Mouse (Mus musculus): ENCODE data around the gene BC030870. TPM values are rescaled to one million over a fixed set of nuclear protein-coding genes. Genes with fewer than 3 reads are reported as not detected.

The BC030870 gene
- total RNA-seq, 1 experiment from 2014 or later = not detected

GRCm38 (mm10) chr8:65088120-65088519 lies 41.2 kb downstream of the BC030870 start:
- no peak for ATAC-seq (ENCODE audit: extremely low read depth, insufficient number of reproducible peaks, low FRiP score, poor library complexity, severe bottlenecking)

- ATAC-seq (ENCODE audit: extremely low read depth, insufficient number of reproducible peaks, low FRiP score, poor library complexity, severe bottlenecking) = no peak
Measured at GRCm38 (mm10) chr8:65087711-65088110, 41.7 kb downstream of the BC030870 start.

DNA sequence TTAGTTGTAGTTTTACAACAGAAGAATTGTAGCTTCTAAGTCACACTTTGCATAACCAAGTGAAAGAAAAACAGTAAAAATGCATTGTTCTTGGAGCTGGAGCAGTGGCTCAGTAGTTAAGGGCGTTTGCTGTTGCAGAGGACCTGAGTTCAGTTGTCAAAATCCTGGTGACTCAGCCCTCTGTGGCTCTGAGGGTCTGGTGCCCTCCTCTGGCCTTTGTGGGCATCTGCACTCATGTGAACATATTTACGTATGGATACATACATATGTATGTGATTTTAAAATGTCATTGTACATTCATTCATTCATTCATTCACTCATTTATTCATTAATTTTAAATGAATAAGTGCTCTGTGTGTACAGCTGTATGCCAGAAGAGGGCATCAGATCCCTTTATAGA lies 43.7 kb downstream of the BC030870 start:
- no peak for ATAC-seq (ENCODE audit: extremely low read depth, insufficient number of reproducible peaks, low FRiP score, poor library complexity, severe bottlenecking)

GRCm38 (mm10) chr8:65080731-65081130 lies 48.6 kb downstream of the BC030870 start:
- no peak for ATAC-seq (ENCODE audit: extremely low read depth, insufficient number of reproducible peaks, low FRiP score, poor library complexity, severe bottlenecking)

DNA sequence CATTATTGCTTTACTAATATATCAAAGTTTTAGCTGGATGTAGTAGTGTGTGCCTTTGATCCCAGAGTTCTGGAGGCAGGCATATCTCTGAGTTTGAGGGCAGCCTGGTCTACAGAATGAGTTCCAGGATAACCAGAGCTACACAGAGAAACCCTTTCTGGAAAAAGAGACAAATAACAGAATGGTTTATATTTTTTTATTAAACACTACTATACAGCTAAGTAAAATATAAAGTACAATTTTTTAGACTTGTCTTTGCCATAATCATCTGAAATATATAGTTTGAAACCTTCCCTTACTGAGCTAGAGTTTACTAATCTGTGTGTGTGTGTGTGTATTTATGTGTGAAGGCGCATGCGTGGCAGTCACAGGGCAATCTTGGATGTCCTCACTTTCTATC lies 54.6 kb downstream of the BC030870 start, which contains the start of gene Gm10663:
TSS of gene Gm10663 (plus strand) at position 301 of the 400 bp plus-strand sequence.
- ATAC-seq (ENCODE audit: extremely low read depth, insufficient number of reproducible peaks, low FRiP score, poor library complexity, severe bottlenecking) = no peak

DNA sequence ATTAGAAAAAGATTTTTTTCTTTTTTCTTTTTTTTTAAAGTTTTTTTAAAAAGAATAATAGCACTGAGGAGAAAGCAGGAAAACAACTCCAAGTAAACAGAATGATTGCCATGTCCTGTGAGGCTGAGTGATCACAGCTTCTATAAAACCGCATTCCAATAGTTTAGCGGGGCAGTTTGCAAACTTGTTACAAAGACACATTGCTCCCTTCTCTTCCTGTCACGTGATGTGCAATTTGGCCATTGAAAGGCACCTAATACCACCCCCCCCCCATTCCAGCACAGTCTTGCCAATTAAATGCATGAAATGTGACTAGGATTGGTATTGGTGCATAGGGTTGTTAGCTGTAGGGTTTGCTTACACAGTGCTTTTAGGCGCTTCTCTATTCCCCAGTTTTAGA lies 58.4 kb downstream of the BC030870 start:
- ATAC-seq (ENCODE audit: extremely low read depth, insufficient number of reproducible peaks, low FRiP score, poor library complexity, severe bottlenecking) = no peak

GRCm38 (mm10) chr8:65068473-65068819 lies 60.9 kb downstream of the BC030870 start:
- ATAC-seq (ENCODE audit: extremely low read depth, insufficient number of reproducible peaks, low FRiP score, poor library complexity, severe bottlenecking) = no peak

DNA sequence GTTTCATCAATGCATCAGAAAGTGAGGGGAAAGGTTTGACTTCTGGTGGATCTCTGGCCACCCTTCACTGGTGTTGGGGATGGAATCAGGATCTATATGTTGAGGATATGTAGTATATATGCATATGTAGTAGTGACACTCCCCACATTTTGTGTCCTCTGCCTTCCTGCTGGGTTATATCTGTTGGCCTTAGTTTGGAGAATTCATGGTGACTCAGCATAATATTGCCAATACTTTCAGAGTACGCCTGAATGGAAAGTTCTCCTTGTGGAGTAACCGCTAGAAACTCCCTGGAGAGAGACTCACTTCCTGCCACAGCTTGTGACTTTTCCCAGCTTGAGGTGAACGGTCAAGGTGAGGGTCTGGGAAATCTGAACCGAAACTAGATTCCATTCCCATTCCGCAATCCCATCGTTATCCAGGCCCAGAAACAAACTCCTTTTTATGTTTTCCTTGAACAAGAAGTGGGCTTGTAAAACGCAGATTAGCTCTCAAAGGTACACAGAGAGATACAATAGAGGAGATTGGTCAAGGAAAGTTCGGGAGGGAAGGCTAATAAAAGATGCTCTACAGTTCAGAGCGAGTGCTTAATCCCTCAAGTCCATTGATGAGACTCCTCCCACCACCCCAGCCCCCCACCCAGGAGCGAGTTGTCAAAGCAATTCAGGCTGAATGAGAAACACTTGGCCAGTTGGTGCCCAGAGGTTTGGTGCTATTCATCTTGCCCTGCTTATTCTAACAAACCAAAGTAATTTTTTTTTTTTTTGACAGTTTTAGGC lies 61.5 kb downstream of the BC030870 start:
- no peak for ATAC-seq (ENCODE audit: extremely low read depth, insufficient number of reproducible peaks, low FRiP score, poor library complexity, severe bottlenecking)

DNA sequence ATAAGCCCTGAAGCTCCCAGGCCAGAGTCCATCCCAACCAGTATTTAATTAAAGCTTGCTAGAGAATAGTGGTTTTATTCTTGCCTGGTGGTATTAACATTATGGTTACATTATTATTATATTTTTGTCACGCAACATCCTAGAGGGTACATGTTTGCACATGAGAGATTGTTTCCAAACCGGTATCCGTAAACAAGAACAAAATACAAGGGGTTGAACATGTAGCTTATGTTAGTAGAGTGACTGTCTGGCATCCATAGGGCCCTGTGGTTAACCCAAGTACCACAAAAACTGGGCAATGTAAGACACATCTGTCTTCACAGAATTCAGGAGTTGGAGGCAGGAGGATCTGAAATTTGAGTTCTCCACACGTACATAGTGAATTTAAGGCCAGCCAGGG lies 62.3 kb downstream of the BC030870 start:
- no peak for ATAC-seq (ENCODE audit: extremely low read depth, insufficient number of reproducible peaks, low FRiP score, poor library complexity, severe bottlenecking)

DNA sequence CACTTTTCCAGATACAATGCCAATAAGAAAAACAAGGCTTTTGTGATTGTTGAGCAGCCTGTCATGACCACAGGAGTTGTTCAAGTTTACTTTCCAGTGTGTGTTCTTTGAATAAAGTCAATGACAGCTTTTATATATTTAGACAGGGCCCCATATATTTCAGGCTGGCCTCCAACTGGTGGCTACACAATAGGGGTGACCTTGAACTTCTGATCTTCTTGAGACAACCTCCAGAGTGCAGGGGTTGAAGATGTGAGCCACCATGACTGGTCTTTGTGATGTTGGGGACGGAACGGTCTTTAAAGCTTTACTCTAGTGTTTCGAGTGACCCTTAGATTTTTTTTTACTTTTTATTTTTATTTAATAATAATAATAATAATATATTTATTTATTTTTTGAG lies 63.7 kb downstream of the BC030870 start:
- ATAC-seq (ENCODE audit: extremely low read depth, insufficient number of reproducible peaks, low FRiP score, poor library complexity, severe bottlenecking) = no peak

GRCm38 (mm10) chr8:65064071-65064470 lies 65.3 kb downstream of the BC030870 start:
- no peak for ATAC-seq (ENCODE audit: extremely low read depth, insufficient number of reproducible peaks, low FRiP score, poor library complexity, severe bottlenecking)

DNA sequence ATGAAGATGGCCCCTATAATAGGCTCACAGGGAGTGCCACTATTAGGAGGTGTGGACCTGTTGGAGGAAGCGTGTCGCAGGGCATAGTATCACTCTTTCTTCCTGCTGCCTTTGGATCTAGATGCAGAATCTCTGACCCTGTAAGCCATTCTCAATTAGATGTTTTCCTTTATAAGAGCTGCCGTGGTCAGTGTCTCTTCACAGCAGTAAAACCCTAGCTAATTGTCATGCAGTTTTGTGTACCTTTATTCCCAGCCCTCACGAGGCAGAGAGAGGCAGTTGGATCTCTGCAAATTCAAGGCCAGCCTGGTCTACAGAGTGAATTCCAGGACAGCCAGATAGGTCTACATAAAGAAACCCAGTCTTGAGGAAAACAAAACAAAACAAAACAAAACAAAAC lies 67.2 kb downstream of the BC030870 start:
- ATAC-seq (ENCODE audit: extremely low read depth, insufficient number of reproducible peaks, low FRiP score, poor library complexity, severe bottlenecking) = no peak

GRCm38 (mm10) chr8:65056722-65057121 lies 72.6 kb downstream of the BC030870 start:
- no peak for ATAC-seq (ENCODE audit: extremely low read depth, insufficient number of reproducible peaks, low FRiP score, poor library complexity, severe bottlenecking)

GRCm38 (mm10) chr8:65053968-65054367 lies 75.4 kb downstream of the BC030870 start:
- no peak for ATAC-seq (ENCODE audit: extremely low read depth, insufficient number of reproducible peaks, low FRiP score, poor library complexity, severe bottlenecking)

DNA sequence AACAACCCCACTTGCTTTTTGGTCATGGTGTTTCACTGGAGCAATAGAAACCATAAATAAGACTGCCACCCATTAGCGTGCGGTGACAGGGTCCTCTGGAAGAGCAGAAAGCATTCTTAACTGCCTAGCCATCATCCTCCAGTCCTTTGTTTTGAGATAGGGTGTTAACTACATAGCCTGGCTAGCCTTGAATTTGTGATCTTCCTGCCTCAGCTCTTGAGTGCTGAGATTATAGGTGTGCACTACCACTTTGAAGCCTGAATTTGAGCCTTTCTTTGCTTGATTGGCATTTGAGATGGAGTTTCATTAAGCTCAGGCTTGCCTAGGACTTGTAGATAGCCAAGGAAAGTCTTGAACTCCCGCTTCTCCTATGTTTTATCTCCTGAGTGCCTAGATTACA lies 75.8 kb downstream of the BC030870 start:
- ATAC-seq (ENCODE audit: extremely low read depth, insufficient number of reproducible peaks, low FRiP score, poor library complexity, severe bottlenecking) = no peak

GRCm38 (mm10) chr8:65047801-65048200 lies 81.6 kb downstream of the BC030870 start:
- ATAC-seq (ENCODE audit: extremely low read depth, insufficient number of reproducible peaks, low FRiP score, poor library complexity, severe bottlenecking) = no peak

- ATAC-seq (ENCODE audit: extremely low read depth, insufficient number of reproducible peaks, low FRiP score, poor library complexity, severe bottlenecking) = no peak
Measured at GRCm38 (mm10) chr8:65047193-65047592, 82.2 kb downstream of the BC030870 start.

GRCm38 (mm10) chr8:65046565-65046964 lies 82.8 kb downstream of the BC030870 start:
- no peak for ATAC-seq (ENCODE audit: extremely low read depth, insufficient number of reproducible peaks, low FRiP score, poor library complexity, severe bottlenecking)

DNA sequence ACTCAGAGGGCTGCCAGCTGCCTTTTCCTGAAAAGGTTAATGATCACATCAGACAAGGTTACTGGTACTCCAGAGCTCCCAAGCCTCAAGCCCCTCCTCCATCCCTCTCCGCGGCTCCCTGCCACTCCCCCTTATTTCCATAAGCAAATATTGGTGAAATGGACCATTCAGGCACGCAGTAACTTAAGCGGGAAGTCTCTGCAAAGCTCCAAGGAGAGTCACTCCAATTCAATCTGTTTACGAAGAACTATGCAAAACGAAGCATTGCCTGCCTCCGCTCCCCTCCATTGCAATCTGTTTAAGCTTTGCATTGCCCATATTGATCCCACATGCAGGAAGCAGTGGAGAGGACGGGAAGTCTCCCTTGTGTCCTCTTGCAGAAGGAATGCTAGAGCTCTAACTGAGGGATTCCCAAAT lies 92.2 kb downstream of the BC030870 start, which contains the start of gene Apela:
TSS of gene Apela (minus strand) at position 220 of the 417 bp plus-strand sequence.
- no peak for ATAC-seq (ENCODE audit: extremely low read depth, insufficient number of reproducible peaks, low FRiP score, poor library complexity, severe bottlenecking)

All from neutrophil, adult 5-6 weeks (primary cell).